ENCODE assay signal across 12 mouse cellular contexts in genomic region chr11:21235821-21236220, GRCm38 (mm10).
"Had no signal": no experiment of that assay in that cellular context is flagged by ENCODE, and none has a peak within 500 bp of the region (broad histone marks: within the 10 kb centered on the region; RNA-seq: fewer than 3 reads in every experiment).

No protein-coding gene starts in this region.

- H3K9ac ChIP-seq: kidney, embryonic 15.5 days; limb, embryonic 12.5 days; midbrain, embryonic 15.5 days; neural tube, embryonic 13.5 days; stomach, embryonic 15.5 days had no signal

- DNase-seq: kidney, adult 11 months; layer of hippocampus, postnatal 36 days; retina, postnatal 1 day; thymus, postnatal 36 days had no signal

- ATAC-seq: hindbrain, postnatal 0 days; midbrain, embryonic 15.5 days had no signal

- H3K4me2 ChIP-seq: kidney, embryonic 15.5 days; limb, embryonic 12.5 days; liver, embryonic 11.5 days; midbrain, embryonic 15.5 days; neural tube, embryonic 13.5 days; stomach, embryonic 15.5 days had no signal

- H3K27ac ChIP-seq: hindbrain, postnatal 0 days; kidney, embryonic 15.5 days; limb, embryonic 12.5 days; midbrain, embryonic 10.5 days; midbrain, embryonic 15.5 days; neural tube, embryonic 13.5 days had no signal

- H3K4me3 ChIP-seq: kidney, embryonic 15.5 days; limb, embryonic 12.5 days; midbrain, embryonic 10.5 days; midbrain, embryonic 15.5 days; neural tube, embryonic 13.5 days; stomach, embryonic 15.5 days had no signal

- H3K4me1 ChIP-seq: stomach, embryonic 15.5 days had no signal

- H3K9me3 ChIP-seq: kidney, embryonic 15.5 days; limb, embryonic 12.5 days; midbrain, embryonic 10.5 days; midbrain, embryonic 15.5 days; neural tube, embryonic 13.5 days; stomach, embryonic 15.5 days had no signal

- H3K36me3 ChIP-seq: kidney, embryonic 15.5 days; limb, embryonic 12.5 days; midbrain, embryonic 10.5 days; midbrain, embryonic 15.5 days; neural tube, embryonic 13.5 days; stomach, embryonic 15.5 days had no signal

- H3K27me3 ChIP-seq: kidney, embryonic 15.5 days; limb, embryonic 12.5 days; midbrain, embryonic 15.5 days; neural tube, embryonic 13.5 days; stomach, embryonic 15.5 days had no signal
